Mouse (Mus musculus) CH12.LX (cell line): ENCODE results near the gene Slc15a4.

Experiments
- CHD1 ChIP-seq: IDR thresholded peaks from 2 replicates; pipeline ENCODE4 v1.6.1; 2012; ENCODE audit warnings: low read depth, low read length, improper control_type of control experiment, inconsistent platforms
- CTCF ChIP-seq, 2 experiments: IDR thresholded peaks in 1 of 2; conservative IDR thresholded peaks in 1 of 2; 2 replicates each; pipeline ENCODE4 v1.5.1; 2011 to 2012; ENCODE audit warnings: low read depth in 2 of 2, low read length in 2 of 2, improper control_type of control experiment in 1 of 2, inconsistent platforms in 1 of 2, mild to moderate bottlenecking in 1 of 2, moderate library complexity in 1 of 2
- E2F4 ChIP-seq: IDR thresholded peaks from 2 replicates; pipeline ENCODE4 v1.6.1; 2011; ENCODE audit warnings: low read depth, low read length, improper control_type of control experiment; ENCODE audit not compliant: insufficient replicate concordance
- EP300 ChIP-seq: IDR thresholded peaks from 2 replicates; pipeline ENCODE4 v1.6.1; 2011; ENCODE audit warnings: low read length, improper control_type of control experiment
- MXI1 ChIP-seq: IDR thresholded peaks from 2 replicates; pipeline ENCODE4 v1.6.1; 2011; ENCODE audit warnings: mild to moderate bottlenecking, low read depth, low read length, improper control_type of control experiment
- PAX5 ChIP-seq: IDR thresholded peaks from 2 replicates; pipeline ENCODE4 v1.6.1; 2012; ENCODE audit warnings: low read length, inconsistent platforms, mixed read lengths
- POLR2A ChIP-seq: IDR thresholded peaks from 2 replicates; pipeline ENCODE4 v1.6.1; 2011; ENCODE audit warnings: low read depth, mild to moderate bottlenecking, improper control_type of control experiment, low read length
- POLR2AphosphoS2 ChIP-seq: IDR thresholded peaks from 2 replicates; pipeline ENCODE4 v1.6.1; 2011; ENCODE audit warnings: low read depth, low read length, improper control_type of control experiment
- RAD21 ChIP-seq: IDR thresholded peaks from 2 replicates; pipeline ENCODE4 v1.6.1; 2011; ENCODE audit warnings: low read depth, mild to moderate bottlenecking, low read length, improper control_type of control experiment, moderate library complexity
- SMC3 ChIP-seq: IDR thresholded peaks from 2 replicates; pipeline ENCODE4 v1.6.1; 2011; ENCODE audit warnings: low read depth, low read length, improper control_type of control experiment
- USF1 ChIP-seq: IDR thresholded peaks from 2 replicates; pipeline ENCODE4 v1.6.1; 2014; ENCODE audit warnings: low read depth, mild to moderate bottlenecking, inconsistent platforms, low read length, improper control_type of control experiment

GRCm38 (mm10) chr5:127595676-127596075, 37.0 kb downstream of the Slc15a4 start:
- TF ChIP-seq CTCF (conservative IDR thresholded peaks at IDR 0.05 in 1 of 2, IDR thresholded peaks at IDR 0.05 in 1 of 2; ENCODE audit: low read depth in 2 of 2, low read length in 2 of 2) = no peak
- TF ChIP-seq RAD21 = no peak
- no peak for TF ChIP-seq USF1
- TF ChIP-seq E2F4 = no peak
- no peak for TF ChIP-seq MXI1
- TF ChIP-seq POLR2AphosphoS2 = no peak
- TF ChIP-seq POLR2A = no peak
- no peak for TF ChIP-seq CHD1
- no peak for TF ChIP-seq PAX5
- no peak for TF ChIP-seq EP300
- TF ChIP-seq SMC3 = no peak
